Mouse (Mus musculus): ENCODE measurements around the gene Prcd.

Gene Prcd

DNA sequence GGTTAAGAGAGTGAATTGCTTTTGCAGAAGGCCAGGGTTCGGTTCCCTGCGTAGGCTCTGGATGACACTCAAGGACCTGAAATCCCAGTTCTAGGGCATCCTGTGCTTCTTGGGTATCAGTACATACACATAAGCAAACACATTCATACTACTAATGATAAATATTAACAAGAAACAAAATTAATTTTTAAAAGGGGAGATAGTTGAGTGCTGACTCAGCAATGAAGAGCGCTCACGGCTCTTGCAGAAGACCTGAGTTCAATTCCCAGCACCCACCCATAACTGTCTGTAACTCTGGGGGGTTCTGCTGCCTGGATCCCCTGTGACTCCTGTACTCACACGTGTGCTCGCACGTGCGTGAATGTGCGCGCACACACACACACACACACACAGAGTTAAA, 36.3 kb downstream of the Prcd start:
- no peak for DNase-seq (ENCODE audit: low read depth, low spot score)

DNA sequence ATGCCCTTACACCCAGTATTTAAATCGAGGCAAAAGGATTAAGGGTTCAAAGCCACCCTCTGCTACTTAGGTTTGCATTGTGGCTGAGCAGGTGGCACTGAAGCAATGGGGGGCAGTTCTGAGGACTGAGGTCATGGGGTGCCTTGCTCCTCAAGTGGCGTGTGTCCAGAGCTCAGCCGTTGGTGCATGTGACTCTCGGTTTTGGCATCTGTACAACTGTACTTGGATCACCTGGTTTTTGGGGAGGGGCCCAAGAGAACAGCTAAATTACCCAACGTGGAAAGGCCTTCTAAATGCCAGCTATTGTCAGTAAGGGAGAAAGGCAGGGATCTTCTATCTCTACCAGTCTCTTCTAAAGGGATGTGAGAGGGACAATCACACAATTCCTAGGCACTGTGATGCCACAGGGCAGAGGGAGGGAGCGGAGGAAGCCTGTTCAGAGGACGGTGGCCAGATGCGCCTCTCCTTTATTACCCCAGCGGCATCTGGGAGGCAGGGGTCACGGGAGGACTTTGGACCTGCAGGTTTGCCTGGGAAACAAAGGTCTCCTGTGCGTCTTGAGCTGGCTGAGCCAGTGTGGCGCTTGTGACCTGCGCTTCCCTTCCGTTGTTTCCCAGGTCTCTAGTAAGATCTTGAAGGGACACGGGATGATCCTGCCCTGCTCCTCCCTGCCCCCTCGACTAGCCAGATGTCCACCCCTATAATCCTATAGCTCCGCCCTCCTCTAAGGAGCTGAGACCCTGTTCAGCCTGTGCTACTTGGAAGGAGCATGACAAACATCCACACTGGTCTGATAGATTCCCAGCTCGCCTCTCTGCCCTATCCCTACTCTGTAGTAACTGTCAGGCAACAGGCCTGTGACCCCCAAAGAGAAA, 37.6 kb downstream of the Prcd start:
- DNase-seq (ENCODE audit: low read depth, low spot score), result no peak

DNA sequence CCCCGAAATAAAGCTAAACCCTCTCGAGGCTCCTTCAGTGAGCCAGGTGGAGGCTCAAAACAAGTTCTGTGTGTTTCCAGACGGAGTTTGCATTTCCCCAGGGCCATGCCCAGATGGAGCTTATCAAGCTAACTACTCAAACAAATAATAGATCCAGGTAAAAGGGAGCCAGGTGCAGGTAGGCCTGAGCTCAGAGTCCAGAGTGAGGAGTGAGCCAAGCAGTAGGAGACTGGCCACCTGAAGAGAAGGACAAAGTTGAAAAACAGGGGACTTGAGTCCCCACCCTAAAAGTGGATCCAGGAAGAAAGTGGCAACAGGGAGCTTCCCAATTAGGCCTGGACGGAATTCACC, 40.5 kb downstream of the Prcd start:
- DNase-seq (ENCODE audit: low read depth, low spot score), result no peak

DNA sequence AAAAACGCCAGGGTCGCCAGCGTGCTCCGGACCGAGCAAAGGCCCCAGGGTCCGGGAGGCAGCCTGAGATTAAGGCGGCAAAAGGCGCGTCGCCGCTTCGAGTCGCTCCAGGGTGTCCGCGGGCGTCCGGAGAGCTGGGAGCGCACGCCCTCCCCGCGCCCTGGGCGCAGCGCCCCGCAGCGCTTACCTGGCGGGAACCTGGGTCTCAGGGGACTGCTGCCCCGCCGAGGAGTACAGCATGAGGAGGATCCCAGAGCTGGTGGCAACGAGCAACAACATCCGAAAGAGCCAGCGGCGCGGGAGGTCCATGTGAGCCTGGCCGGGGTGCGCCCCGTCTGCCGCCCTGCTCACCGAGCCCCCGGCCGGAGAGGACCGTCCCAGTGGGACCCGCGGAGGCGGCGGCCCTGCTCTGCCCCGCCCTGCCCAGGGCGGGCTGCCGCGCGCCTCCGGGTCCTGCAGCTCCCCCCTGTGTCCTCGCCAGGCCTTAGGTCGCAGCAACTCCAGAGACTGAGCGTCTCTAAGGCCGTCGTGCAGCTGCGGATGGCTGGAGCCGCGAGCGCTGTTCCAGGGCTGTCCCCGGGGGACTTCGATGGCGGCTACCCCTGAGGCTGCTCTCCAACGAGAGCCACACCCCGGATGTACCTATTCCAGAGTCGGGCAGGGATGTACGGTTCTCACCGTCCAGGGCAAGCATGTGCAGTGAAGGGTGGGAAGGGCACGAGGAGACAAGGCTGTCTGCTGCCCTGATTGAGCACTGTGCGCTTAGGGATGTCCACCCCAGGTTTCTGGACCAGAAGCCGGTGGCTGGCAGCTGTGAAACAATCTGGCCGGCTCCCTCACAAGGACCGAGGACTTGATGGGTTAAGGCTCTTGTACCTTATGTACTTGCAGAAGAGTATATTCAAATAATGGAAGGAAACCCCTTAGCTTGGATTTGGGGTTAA, 41.2 kb downstream of the Prcd start:
- DNase-seq (ENCODE audit: low read depth, low spot score), result no peak

DNA sequence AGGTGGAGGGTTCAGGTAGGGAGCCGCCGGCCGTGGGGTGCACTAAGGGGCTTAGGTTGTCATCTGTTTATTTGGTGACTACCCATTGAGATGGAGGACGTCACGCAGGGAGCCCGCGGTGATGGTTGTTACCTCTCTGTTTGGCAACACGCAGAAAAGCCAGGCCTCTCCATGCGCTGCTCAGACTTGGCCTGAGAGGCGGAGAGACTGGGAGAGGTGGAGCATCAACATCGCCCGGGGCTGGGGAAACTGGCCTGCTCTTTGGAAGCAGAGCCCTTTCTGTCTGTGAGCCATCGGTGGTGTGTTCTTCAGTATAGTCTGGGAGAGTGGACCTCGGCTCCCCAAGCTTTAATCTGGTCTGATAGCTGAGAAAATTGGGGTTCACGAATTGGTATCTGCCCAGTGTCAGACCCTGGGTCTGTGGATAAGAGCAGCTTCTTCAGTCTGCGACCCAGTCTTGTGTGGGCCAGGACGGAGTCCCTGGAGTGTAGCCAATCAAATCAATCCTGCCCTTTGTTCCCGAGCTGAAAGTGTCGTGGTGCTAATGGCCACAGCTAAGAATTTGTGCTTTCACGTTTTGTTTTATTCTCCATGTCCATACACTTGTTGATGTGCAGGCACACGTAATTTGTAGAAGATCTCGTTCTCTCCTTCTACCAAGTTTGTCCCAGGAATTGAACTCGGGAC, 42.0 kb downstream of the Prcd start:
- DNase-seq (ENCODE audit: low read depth, low spot score), result no peak

DNA sequence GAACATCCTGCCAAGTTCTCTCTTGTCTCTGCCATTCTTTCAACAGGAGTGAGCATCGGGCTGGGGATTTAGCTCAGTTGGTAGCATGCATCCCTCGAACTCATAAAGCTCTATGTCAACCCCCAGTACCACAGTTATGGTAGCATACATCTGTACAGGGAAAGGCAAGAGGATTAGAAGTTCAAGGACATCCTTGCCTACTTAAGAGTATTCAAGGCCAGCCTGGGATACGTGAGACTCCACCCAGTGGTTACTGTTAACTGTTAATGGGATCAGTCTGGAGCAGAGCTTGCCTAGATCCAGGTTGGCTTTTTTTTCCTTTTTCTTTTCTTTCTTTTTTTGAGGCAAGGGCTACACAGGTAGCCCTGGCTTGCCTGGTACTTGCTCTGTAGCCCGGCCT, 43.1 kb downstream of the Prcd start:
- DNase-seq (ENCODE audit: low read depth, low spot score), result no peak

DNA sequence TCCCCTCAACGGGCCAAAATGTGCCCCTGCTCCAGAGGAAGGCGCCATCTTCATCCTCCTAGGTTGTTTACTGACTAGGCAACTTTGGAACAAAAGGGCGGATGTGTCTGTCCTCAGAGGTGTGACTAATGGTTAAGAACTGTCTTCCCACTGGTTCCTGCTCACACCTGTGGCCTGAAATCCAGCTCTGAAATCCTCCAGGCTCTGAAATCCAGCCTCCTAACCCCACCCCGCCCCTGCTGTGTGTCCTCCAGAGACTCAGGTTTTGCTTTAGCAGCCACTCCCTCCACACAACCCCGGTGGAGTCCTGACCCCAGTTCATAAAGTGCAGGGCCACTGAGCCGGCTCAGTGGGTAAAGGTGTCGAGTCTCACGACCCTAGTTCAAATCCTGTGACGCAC, 44.2 kb downstream of the Prcd start:
- no peak for DNase-seq (ENCODE audit: low read depth, low spot score)

DNA sequence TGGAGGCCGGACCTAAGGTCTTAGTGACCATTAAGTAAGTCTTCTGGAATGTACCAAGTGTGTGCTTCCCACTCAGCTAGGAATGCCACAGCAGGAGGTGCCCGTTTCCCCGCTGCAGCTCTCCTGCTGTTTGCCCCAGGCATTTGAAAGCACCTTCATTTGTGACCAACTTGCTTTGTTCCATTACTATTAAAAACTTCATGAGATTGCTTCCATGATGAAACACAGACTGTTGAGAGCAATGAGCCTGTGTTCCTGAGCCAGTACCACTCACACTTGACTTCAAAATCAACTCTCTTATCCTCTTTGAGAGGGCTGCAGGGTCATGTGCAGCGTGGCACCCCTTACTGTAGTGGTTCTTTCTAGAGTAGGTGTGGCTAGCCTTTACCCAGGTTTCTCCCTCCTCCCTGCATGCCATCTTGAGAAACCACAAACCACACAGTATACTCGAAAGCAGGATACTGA, 48.1 kb downstream of the Prcd start:
- DNase-seq (ENCODE audit: low read depth, low spot score), result no peak

DNA sequence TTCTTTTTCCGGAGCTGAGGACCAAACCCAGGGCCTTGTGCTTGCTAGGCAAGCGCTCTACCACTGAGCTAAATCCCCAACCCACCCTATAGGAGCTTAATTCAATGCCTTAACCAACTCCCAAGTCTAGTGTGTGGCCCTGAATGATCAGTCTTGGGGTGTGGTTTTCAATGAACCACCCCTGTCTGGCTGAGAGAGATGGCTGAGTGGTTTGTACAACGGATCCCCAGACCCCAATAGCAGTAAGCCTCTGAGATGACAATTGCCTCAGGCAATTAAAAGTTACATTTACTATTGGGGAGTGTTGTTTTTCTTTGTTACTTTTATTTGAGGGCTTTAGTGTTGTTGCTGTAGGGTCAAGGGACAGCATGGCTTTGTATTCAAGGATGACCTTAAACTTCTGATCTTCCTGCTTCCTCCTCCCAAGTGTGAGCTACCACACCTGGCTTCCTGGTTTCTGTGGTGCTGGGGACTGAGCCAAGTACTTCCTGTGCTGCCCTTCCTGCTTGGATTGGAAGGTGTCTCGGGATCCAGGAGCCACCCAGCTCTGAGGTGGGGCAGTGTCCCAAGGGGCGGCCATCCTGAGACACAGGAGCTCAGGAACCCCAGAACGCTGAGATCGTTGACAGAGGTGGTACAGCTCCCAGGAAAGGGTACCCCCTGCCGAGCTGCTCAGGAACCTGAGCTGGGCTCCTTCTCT, 51.2 kb downstream of the Prcd start:
- no peak for DNase-seq (ENCODE audit: low read depth, low spot score)

DNA sequence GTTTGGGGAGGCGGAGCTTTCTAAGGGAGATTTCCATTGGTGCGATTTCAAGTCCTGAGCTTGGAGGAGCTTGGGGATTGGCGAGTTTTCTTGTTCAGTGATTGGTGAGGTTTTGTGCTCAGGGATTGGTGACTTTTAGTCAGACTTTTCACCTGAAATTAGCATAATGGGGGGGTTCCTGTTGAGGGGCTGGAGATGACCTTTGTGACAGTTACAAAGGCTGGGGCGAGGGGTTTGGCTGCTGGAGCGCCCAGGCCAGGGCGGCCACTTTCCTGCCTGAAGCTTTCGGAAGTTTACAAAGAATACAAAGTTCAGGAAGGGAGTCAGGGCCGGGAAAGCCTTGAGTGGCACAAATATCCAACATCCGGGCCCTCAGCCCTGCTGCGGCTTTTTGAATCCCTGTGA, 51.9 kb downstream of the Prcd start:
- DNase-seq (ENCODE audit: low read depth, low spot score), result no peak

DNA sequence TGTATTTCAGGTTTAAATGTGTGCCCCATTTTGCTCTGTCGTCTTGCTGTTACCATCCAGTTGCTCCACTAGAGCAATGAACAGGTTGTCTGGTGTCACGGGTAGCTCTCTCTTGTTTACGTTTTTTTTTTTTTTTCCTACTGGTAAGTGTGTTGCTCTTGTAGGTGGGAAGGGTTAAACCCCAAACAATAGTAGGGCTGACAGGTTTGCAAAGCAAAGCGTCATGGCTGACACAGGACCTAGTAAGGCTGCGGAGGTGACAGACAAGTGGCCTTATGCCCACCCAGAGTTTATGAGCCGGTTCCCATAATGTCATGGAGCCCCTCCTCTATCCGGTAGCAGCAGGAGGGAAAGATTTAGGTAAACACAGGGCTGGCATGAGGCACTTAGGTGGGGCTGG, 53.0 kb downstream of the Prcd start:
- DNase-seq (ENCODE audit: low read depth, low spot score), result no peak

DNA sequence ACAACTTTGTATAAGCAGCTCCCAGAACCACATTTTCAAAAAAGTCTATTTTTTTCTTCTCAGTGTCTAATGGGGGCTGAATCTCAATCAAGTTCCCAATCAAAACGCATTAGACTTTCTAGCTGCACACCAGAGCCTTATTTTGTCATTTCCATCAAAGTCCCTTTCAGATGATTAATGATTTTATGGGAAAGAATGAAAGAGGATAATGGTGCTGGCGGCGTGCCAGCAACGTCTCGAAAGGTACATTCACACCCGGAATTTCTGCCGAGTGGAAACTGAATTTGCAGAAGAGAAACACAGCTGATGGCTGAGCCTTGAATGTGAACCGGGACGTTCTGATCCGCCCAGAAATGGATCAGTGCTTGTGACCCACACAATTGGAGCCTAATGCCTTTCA, 56.8 kb downstream of the Prcd start:
- no peak for DNase-seq (ENCODE audit: low read depth, low spot score)

DNA sequence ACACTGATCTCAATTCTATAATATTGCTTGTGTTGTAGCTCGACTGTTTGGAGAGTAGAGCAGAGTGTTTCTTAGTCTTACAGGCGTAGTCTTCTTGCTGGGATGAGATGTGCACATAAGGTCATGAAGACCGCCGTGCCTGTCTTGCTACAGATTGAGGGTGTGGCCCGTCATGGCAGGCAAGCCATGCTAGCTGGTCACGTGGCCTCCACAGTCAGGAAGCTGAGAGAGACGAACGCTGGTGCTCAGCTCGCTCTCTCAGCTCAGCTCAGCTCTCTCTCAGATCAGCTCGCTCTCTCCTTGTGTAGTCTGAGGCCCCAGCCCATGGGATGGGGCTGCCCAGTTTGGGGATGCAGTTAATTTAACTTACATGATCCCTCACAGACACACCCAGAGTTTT, 57.5 kb downstream of the Prcd start:
- DNase-seq (ENCODE audit: low read depth, low spot score), result no peak

DNA sequence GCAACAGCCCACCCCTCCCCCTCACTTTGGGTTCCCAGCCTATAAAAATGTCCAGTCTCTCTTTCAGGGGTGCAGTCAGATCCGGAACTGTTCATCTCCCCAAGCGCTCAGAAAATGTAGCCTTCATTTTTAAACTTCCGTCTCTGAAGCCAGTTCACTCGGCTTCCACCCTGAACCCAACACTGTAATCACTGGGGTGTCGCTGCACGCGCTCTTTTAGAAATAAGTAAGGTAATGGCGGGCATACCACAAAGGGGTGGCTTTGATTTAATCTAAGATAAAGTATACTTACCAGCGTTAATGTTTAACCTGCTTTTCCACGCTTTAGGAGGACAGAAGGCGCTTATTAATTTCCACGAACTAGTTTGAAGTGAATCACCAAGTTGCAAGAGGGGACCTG, 60.7 kb downstream of the Prcd start:
- no peak for DNase-seq (ENCODE audit: low read depth, low spot score)

Data from embryo, embryonic 11.5 days (tissue).